Mouse (Mus musculus): ENCODE measurements around the gene Zfp704. TPM values are rescaled to one million over a fixed set of nuclear protein-coding genes. Genes with fewer than 3 reads are reported as not detected.

The Zfp704 gene
- total and polyA plus RNA-seq, 2 experiments from 2014 or later = 13.0 to 70.4 TPM

DNA sequence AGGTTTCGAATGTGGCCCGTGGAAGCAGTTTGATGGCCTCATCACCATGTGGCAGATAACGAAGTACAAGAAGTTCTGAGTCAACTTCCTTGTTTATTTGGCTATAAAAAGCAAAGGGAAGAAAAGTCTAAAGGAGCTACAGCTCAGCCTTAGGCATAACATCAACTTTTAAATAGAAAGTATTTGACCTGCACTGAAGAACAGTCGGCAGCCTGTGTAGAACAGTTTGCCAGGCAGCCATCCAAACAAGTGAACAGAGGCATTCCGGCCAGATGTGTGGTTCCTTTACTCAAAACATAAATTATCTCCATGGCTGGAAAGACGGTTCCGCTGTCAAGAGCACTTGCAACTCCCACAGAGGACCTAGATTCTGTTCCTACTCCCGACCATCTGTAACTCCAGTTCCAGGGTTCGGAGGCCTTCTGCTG is 202.8 kb downstream of the Zfp704 start:
- Histone ChIP-seq H3K9ac (no peak overlapping the region), H3K27ac (ENCODE audit: low read depth, low read length) (no peak overlapping the region), H3K27me3 (ENCODE audit: insufficient read depth, low read length) (no peaks in the 10 kb centered on the region), H3K4me3 (ENCODE audit: low read depth, low read length) (no peak overlapping the region), H3K4me2 (ENCODE audit: low read depth) (no peak overlapping the region), H3K4me1 (ENCODE audit: insufficient read depth) (no peaks in the 10 kb centered on the region; the same call in 1 of the 2 replicates), H3K36me3 (ENCODE audit: insufficient read depth) (no peaks in the 10 kb centered on the region), H3K9me3 (ENCODE audit: low read length) (no peaks in the 10 kb centered on the region)
- DNase-seq (no peak), ATAC-seq (no peak)
- 73% methylated on average over 9 of the region's 9 CpGs for WGBS
- TF ChIP-seq CTCF (IDR thresholded peaks at IDR 0.05; ENCODE audit: low read depth) = no peak

DNA sequence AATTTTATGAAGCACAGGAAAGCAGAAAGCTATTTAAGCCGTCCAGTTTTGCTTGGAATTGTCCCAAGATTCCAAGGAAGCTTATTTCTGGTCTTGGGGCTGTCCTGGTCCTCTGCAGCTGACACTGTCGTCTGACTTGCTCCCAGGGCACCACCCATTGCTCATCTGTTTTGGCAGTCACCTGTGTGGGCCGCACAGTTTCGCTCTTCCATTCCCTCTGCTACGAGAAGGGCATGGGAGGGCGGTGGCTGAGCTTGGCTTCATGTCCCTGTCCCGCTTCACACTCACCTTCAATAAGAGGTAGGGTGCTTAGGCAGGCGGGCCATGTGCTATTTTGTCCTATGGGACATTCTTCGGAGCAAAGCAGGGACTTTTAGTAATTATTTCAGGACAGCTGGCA is 204.5 kb downstream of the Zfp704 start:
- no peak for DNase-seq
- Histone ChIP-seq H3K27me3 (ENCODE audit: insufficient read depth, low read length) (no peaks in the 10 kb centered on the region), H3K9ac (no peak overlapping the region), H3K27ac (ENCODE audit: low read depth, low read length) (no peak overlapping the region), H3K36me3 (ENCODE audit: insufficient read depth) (no peaks in the 10 kb centered on the region), H3K9me3 (ENCODE audit: low read length) (no peaks in the 10 kb centered on the region), H3K4me1 (ENCODE audit: insufficient read depth) (peaks cover 11% of the 10 kb centered on the region), H3K4me3 (ENCODE audit: low read depth, low read length) (no peak overlapping the region), H3K4me2 (ENCODE audit: low read depth) (no peak overlapping the region)
- 82% methylated on average over 9 of the region's 9 CpGs for WGBS
- ATAC-seq = no peak
- TF ChIP-seq CTCF (IDR thresholded peaks at IDR 0.05; ENCODE audit: low read depth) = no peak

DNA sequence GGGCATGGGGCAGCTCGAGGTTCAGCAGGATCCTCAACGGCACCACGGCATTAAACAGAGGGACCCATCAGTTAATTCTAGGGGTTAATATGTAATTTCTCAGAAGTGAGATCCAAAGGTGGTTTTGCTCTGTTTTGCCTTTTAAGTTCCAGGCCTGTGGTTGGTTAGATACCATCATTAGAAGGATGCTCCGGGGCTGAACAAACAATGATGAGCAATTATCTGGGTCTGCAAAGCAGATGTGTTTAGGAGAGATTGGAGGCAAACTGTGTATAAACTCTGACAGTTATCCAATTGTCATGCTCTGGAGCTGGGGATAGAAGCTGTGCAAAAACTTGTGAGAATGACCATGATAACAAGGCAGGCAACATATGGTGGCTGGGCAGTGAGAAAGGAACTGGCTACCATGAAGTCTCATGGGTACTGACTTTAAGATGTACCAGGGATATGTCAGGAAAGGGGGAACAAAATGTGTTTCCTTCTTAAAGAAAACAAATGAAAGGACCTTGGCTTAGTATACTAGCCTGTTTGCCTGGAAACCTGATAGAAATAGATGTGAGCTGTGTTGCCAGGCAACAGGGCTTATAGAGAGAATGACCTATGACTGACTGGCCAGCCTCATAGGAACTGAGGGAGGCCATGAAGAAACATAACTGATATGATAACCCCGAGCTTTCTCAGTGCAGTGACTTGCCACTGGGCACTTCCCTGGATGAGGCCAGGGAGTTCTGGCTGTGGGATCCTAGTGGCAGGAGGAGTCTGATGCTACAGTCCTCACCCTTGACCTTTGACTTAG is 206.4 kb downstream of the Zfp704 start:
- ATAC-seq (0 out of 2 replicates have a peak, but pooled peaks have one; percentile 19), DNase-seq (no peak)
- H3K4me1 ChIP-seq (ENCODE audit: insufficient read depth) = peaks cover 11% of the 10 kb centered on the region

DNA sequence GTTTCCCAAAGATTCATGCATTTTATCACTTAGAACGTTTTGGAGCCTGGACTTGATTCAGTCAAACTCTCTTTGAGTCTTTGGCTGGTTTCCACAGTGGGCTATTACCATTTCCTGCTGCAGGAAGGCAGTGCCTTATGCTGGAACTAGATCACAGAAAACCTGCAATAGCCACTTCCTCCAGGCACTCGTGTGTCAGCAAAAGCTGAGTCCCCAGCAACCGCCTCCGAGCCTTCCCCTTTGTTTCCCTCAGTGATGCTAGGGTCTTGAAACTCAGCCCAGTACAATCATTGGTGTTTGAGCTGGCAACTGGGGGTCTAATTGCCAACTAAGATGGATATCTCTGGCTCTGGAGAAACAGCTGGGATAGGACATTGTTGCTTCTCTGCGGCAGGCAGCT is 207.0 kb downstream of the Zfp704 start:
- Histone ChIP-seq H3K9ac (no peak overlapping the region), H3K4me3 (ENCODE audit: low read depth, low read length) (no peak overlapping the region), H3K36me3 (ENCODE audit: insufficient read depth) (no peaks in the 10 kb centered on the region), H3K27me3 (ENCODE audit: insufficient read depth, low read length) (no peaks in the 10 kb centered on the region), H3K4me2 (ENCODE audit: low read depth) (no peak overlapping the region), H3K9me3 (ENCODE audit: low read length) (no peaks in the 10 kb centered on the region), H3K27ac (ENCODE audit: low read depth, low read length) (no peak overlapping the region), H3K4me1 (ENCODE audit: insufficient read depth) (peaks cover 11% of the 10 kb centered on the region)
- no peak for TF ChIP-seq CTCF (IDR thresholded peaks at IDR 0.05; ENCODE audit: low read depth)
- peak; percentile 62 for DNase-seq
- ATAC-seq = peak; percentile 79
- WGBS = 16% methylated on average over 5 of the region's 5 CpGs

More for the DNA sequence above, 206.4 kb downstream of the Zfp704 start:
- H3K9me3 ChIP-seq (ENCODE audit: low read length) = no peaks in the 10 kb centered on the region
- TF ChIP-seq CTCF (IDR thresholded peaks at IDR 0.05; ENCODE audit: low read depth) = no peak
- no peak overlapping the region for H3K27ac ChIP-seq (ENCODE audit: low read depth, low read length)
- H3K9ac ChIP-seq = no peak overlapping the region
- no peak overlapping the region for H3K4me3 ChIP-seq (ENCODE audit: low read depth, low read length)
- H3K27me3 ChIP-seq (ENCODE audit: insufficient read depth, low read length) = no peaks in the 10 kb centered on the region
- WGBS = 50% methylated on average over 5 of the region's 5 CpGs
- no peak overlapping the region for H3K4me2 ChIP-seq (ENCODE audit: low read depth)
- no peaks in the 10 kb centered on the region for H3K36me3 ChIP-seq (ENCODE audit: insufficient read depth)

DNA sequence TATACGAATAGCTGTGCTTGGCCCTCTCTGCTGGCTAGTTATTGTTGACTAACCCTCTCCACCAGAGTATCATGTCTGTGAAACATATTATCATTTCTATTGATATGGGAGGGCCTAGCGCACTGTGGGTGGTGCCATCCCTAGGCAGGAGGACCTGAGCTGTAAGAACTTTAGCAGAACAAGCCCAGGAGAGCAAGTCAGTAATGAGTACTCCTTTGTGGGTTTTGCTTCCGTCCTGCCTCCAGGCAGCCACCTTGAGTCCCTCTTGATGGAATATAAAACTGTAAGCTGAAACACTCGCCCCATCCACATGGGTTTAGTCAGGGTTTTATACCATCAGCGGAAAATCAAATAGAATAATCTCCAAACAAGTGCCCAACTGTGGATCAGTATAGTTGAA is 207.5 kb downstream of the Zfp704 start:
- H3K4me2 ChIP-seq (ENCODE audit: low read depth) = no peak overlapping the region
- 74% methylated on average over 5 of the region's 5 CpGs for WGBS
- H3K27ac ChIP-seq (ENCODE audit: low read depth, low read length) = no peak overlapping the region
- H3K9me3 ChIP-seq (ENCODE audit: low read length) = no peaks in the 10 kb centered on the region
- no peak overlapping the region for H3K4me3 ChIP-seq (ENCODE audit: low read depth, low read length)
- peaks cover 11% of the 10 kb centered on the region for H3K4me1 ChIP-seq (ENCODE audit: insufficient read depth)
- no peak for DNase-seq
- H3K9ac ChIP-seq = no peak overlapping the region
- H3K27me3 ChIP-seq (ENCODE audit: insufficient read depth, low read length) = no peaks in the 10 kb centered on the region
- TF ChIP-seq CTCF (IDR thresholded peaks at IDR 0.05; ENCODE audit: low read depth) = no peak
- no peak for ATAC-seq
- H3K36me3 ChIP-seq (ENCODE audit: insufficient read depth) = no peaks in the 10 kb centered on the region

DNA sequence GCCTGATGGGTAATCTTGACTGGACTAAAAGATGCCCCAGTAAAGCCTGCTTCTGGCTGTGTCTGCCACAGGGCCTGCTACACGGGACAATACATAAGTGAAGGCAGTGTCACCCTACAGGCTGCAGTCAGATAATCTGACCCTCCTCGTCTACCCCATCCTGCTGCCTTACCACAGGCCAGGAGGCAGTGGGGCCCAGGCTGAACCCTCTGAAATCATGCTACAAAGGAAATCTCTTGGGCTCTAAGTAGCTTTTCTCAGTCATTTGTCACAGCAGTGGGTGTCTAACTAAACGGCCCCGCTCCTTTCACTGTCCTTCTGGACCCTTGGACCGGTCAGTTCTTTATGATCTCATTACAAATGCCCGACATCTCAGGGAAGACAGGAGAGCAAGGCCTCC is 208.2 kb downstream of the Zfp704 start:
- no peak for TF ChIP-seq CTCF (IDR thresholded peaks at IDR 0.05; ENCODE audit: low read depth)
- Histone ChIP-seq H3K27me3 (ENCODE audit: insufficient read depth, low read length) (no peaks in the 10 kb centered on the region), H3K4me3 (ENCODE audit: low read depth, low read length) (no peak overlapping the region), H3K27ac (ENCODE audit: low read depth, low read length) (no peak overlapping the region), H3K4me2 (ENCODE audit: low read depth) (no peak overlapping the region), H3K4me1 (ENCODE audit: insufficient read depth) (peaks cover 11% of the 10 kb centered on the region), H3K36me3 (ENCODE audit: insufficient read depth) (no peaks in the 10 kb centered on the region), H3K9me3 (ENCODE audit: low read length) (no peaks in the 10 kb centered on the region), H3K9ac (no peak overlapping the region)
- 52% methylated on average over 6 of the region's 6 CpGs for WGBS
- no peak for DNase-seq
- no peak for ATAC-seq

DNA sequence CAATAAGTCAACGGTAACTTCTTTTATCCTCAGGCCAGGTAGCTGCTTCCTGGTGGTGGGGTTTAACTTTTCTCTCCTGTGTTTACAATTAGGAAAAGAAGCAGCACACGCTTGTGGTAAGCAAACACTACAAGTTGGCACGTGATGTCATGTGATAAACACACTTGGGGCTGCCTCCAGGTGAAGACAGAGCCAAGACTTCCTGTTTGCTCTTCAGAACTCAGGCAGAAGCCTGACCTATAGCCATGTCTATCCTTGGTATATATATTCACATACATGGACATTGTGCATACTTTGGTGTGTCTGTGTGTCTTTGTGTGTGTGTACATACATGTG is 209.0 kb downstream of the Zfp704 start:
- DNase-seq (no peak), ATAC-seq (no peak)
- Histone ChIP-seq H3K27me3 (ENCODE audit: insufficient read depth, low read length) (no peaks in the 10 kb centered on the region), H3K27ac (ENCODE audit: low read depth, low read length) (no peak overlapping the region), H3K4me3 (ENCODE audit: low read depth, low read length) (no peak overlapping the region), H3K9ac (no peak overlapping the region), H3K9me3 (ENCODE audit: low read length) (no peaks in the 10 kb centered on the region), H3K4me1 (ENCODE audit: insufficient read depth) (peaks cover 11% of the 10 kb centered on the region), H3K36me3 (ENCODE audit: insufficient read depth) (no peaks in the 10 kb centered on the region), H3K4me2 (ENCODE audit: low read depth) (no peak overlapping the region)
- WGBS = 40% methylated on average over 3 of the region's 3 CpGs
- no peak for TF ChIP-seq CTCF (IDR thresholded peaks at IDR 0.05; ENCODE audit: low read depth)
